Mouse (Mus musculus) ES-E14 (cell line): ENCODE data around the gene Cmtr1. TPM values are rescaled to one million over a fixed set of nuclear protein-coding genes. Genes with fewer than 3 reads are reported as not detected.
"Not testable (repeated sequence)": the region's sequence is repeated elsewhere in the genome, so short reads cannot be mapped to it uniquely, and the experiment has no call there.

Experiments used
- DNase-seq: peaks from one replicate; pipeline ENCODE4 v3.0.0-alpha.2; 2013; ENCODE audit warnings: low read depth, low spot score
- H3K27ac ChIP-seq: 2 replicates; pipeline ENCODE4 v1.5.1; 2012; ENCODE audit warnings: low read depth, mild to moderate bottlenecking, low read length, moderate library complexity, mixed read lengths; ENCODE audit not compliant: poor library complexity, insufficient read depth, severe bottlenecking
- H3K36me3 ChIP-seq: 2 replicates; pipeline ENCODE4 v1.6.1; 2012; ENCODE audit warnings: mild to moderate bottlenecking, low read length, moderate library complexity, mixed read lengths; ENCODE audit not compliant: control insufficient read depth, poor library complexity, insufficient read depth, severe bottlenecking
- H3K4me1 ChIP-seq, 2 experiments: fragments of 150-350 bp in 1 of 2; sonication (generic) in 1 of 2; 2 replicates each; pipeline ENCODE4 v1.6.1; 2012; ENCODE audit warnings: low read length in 2 of 2, mild to moderate bottlenecking in 1 of 2, mixed read lengths in 1 of 2; ENCODE audit not compliant: control insufficient read depth in 2 of 2, insufficient read depth in 2 of 2, poor library complexity in 1 of 2
- H3K4me3 ChIP-seq, 2 experiments: fragments of 150-350 bp in 1 of 2; sonication (generic) in 1 of 2; 2 replicates each; pipeline ENCODE4 v1.5.1; 2012; ENCODE audit warnings: low read length in 2 of 2, low read depth in 1 of 2, mild to moderate bottlenecking in 1 of 2, mixed read lengths in 1 of 2; ENCODE audit not compliant: insufficient read depth in 1 of 2, poor library complexity in 1 of 2, severe bottlenecking in 1 of 2
- H3K9ac ChIP-seq: 2 replicates; pipeline ENCODE4 v1.6.1; 2012; ENCODE audit warnings: low read depth, mild to moderate bottlenecking, low read length, mixed read lengths; ENCODE audit not compliant: poor library complexity, insufficient read depth, severe bottlenecking
- H3K9me3 ChIP-seq: fragments of 150-350 bp; sonication (generic); 2 replicates; pipeline ENCODE4 v1.6.1; 2012; ENCODE audit warnings: low read depth, mild to moderate bottlenecking, low read length; ENCODE audit not compliant: control insufficient read depth, insufficient read depth
- CHD2 ChIP-seq: IDR thresholded peaks from 2 replicates; pipeline ENCODE4 v1.6.1; 2014; ENCODE audit warnings: mild to moderate bottlenecking, low read depth, low read length, inconsistent platforms
- HCFC1 ChIP-seq: IDR thresholded peaks from 2 replicates; pipeline ENCODE4 v1.6.1; 2012; ENCODE audit warnings: low read length, inconsistent platforms, borderline replicate concordance; ENCODE audit not compliant: insufficient read depth
- MAFK ChIP-seq: IDR thresholded peaks from 2 replicates; pipeline ENCODE4 v1.6.1; 2014; ENCODE audit warnings: mild to moderate bottlenecking, low read depth, low read length, inconsistent platforms; ENCODE audit not compliant: insufficient read depth
- ZC3H11A ChIP-seq: IDR thresholded peaks from 2 replicates; pipeline ENCODE4 v1.6.1; 2012; ENCODE audit warnings: low read depth, mild to moderate bottlenecking, inconsistent platforms, low read length, borderline replicate concordance
- ZNF384 ChIP-seq: IDR thresholded peaks from 2 replicates; pipeline ENCODE4 v1.6.1; 2012; ENCODE audit warnings: low read depth, low read length, inconsistent platforms
- in situ Hi-C, 2 experiments: fragments of 600-800 bp; cut with MboI; formaldehyde crosslinking; loops; one replicate each; pipeline ENCODE4 v1.15.1; 2025; ENCODE audit warnings: low sequenced_read_pairs in 2 of 2, inconsistent platforms in 1 of 2; ENCODE audit not compliant: unreplicated experiment in 2 of 2
- total RNA-seq: library from RNA; depleted of rRNA; stranded (reverse); fragments of 300-350 nt; gene quantifications from 2 replicates; pipeline ENCODE4 v1.2.3, GENCODE M21; 2012; rRNA removed

The Cmtr1 gene
- total RNA-seq: 130 and 183 TPM in 2 replicates

DNA sequence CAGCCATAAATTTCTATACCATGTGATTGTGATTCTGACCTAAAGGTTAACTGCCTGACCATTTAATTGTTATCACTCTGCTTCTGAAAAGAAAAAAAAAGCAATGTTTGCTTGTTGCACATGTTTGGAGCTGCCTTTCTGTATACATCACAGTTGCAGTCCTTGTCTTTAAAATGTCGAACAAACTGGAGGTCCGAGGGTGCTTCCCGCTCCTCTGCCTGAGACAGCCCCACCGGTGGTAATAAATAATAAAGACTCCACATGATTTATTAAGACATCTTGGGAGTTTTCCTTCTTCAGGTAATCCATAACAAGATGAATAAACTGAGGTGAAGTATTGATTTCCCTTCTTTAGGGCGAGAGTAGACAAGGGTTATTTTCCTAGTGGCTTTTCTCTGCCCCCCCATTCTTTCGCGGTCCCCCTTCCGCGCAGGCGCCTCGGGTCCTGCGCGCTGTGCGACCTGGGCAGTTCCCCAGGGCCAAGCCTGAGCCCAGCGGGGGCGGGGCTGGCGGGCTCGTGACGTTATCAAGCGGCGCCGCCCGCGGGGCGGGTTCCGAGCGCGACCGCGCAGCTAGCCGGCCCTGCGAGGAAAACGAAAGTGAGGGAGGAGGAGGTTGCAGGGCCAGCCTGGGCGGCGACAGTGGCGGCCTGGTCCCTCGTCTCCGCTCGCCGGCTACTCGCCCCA is at the start of gene Cmtr1:
TSS of gene Cmtr1 (plus strand) at position 520 of the 686 bp plus-strand sequence.
- Histone ChIP-seq H3K9ac (peak within 1 kb of the TSS; percentile 96), H3K9me3 (no peaks in the 10 kb centered on the region), H3K36me3 (peaks cover 8% of the 10 kb centered on the region; the same call in 1 of the 2 replicates), H3K27ac (peak within 1 kb of the TSS; percentile 69), H3K4me3 (peak within 1 kb of the TSS; percentile 95 to 99), H3K4me1 (peaks cover 0 to 4% of the 10 kb centered on the region in 2 experiments; a peak in 1 of 4 replicates)
- TF ChIP-seq HCFC1 (peak; percentile 77), MAFK (no peak)
- in situ Hi-C loops: no loop called here
- peak; percentile 87 for DNase-seq

DNA sequence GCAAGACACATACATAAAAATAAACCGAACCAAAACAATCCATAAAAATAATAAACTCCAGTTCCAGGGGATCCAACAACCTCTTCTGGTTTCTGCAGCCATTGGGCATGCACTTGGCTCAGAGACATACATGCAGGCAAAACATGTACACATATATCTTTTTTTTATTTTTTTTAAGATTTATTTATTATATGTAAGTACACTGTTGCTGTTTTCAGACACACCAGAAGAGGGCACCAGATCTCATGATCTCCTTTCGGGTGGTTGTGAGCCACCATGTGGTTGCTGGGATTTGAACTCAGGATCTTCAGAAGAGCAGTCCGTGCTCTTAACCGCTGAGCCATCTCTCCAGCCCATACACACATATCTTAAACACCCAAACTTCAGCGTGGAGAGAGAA is 46.9 kb upstream of the Cmtr1 start:
- H3K27ac ChIP-seq, H3K36me3 ChIP-seq, DNase-seq, H3K9me3 ChIP-seq, H3K4me3 ChIP-seq, in situ Hi-C loops, H3K9ac ChIP-seq: not testable (repeated sequence)
- peaks cover 3 to 17% of the 10 kb centered on the region in 2 experiments; a peak in 3 of 4 replicates for H3K4me1 ChIP-seq

DNA sequence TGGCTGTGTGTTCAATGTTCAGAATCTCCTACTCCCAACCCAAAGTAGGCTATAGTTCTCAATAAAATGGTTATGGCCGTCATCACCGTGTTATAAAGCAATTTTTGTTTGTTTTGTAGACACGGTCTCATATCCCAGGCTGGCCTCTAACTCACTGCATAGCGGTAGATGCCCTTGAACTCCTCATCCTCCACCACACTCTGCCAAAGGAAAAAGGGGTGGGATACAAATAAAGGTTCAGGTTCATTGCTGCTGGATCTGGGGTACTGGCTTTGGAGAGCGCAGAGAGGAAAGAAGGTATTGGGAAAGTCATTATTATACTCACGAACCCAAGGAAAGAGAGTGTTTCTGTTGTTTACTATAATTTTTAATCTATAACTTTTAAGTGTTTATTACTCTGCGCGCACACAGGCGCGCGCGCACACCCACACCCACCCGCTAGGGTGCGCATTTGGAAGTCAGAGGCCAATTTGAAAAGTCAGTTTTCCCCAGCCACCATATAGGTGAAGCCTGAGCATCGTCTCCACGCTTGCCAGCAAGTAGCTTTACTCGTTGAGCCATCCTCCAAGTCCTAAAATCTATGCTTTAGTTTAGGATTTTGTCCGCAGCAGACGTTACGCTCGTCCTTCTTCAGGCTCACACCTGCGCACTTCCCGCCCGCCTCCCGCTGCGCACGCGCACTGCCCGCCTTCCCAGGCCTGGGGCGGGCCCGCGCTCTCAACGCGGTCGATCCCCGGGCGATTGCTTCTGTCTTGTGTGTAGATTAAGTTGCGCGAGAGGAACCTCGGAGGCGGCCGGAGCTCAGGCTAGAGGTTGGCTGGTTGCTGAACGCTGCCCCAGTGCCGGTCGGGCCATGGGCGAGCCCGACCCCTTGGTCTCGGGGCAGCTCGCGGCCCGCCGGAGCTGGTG is 46.0 kb upstream of the Cmtr1 start, which contains the start of the genes Rnf8 and Gm28043:
TSS of gene Rnf8 (plus strand) at position 676 of the 909 bp plus-strand sequence.
TSS of gene Gm28043 (plus strand) at position 762 of the 909 bp plus-strand sequence.
- TF ChIP-seq ZC3H11A: no peak
- no peak for TF ChIP-seq ZNF384
- TF ChIP-seq HCFC1: no peak
- no peak for TF ChIP-seq CHD2
- TF ChIP-seq MAFK: no peak
- peaks cover 3 to 17% of the 10 kb centered on the region in 2 experiments; a peak in 3 of 4 replicates for H3K4me1 ChIP-seq

GRCm38 (mm10) chr17:29615024-29615551 is 45.3 kb upstream of the Cmtr1 start:
- no peak for DNase-seq
- in situ Hi-C loops: no loop called here
- H3K27ac ChIP-seq: peak overlapping the region; percentile 57

More for the DNA sequence above, 46.0 kb upstream of the Cmtr1 start, which contains the start of the genes Rnf8 and Gm28043:
- Histone ChIP-seq H3K9me3 (no peaks in the 10 kb centered on the region), H3K4me3 (peak within 1 kb of the TSS; percentile 78 to 88), H3K27ac (peak within 1 kb of the TSS; percentile 57), H3K9ac (peak within 1 kb of the TSS; percentile 95), H3K36me3 (no peaks in the 10 kb centered on the region; the same call in 1 of the 2 replicates)
- in situ Hi-C loops: no loop called here
- peak; percentile 89 for DNase-seq

More at GRCm38 (mm10) chr17:29615024-29615551, 45.3 kb upstream of the Cmtr1 start:
- Histone ChIP-seq H3K36me3 (no peaks in the 10 kb centered on the region; the same call in 1 of the 2 replicates), H3K9ac (peak overlapping the region; percentile 95), H3K4me1 (peaks cover 3 to 17% of the 10 kb centered on the region in 2 experiments; a peak in 3 of 4 replicates), H3K9me3 (no peaks in the 10 kb centered on the region), H3K4me3 (peak overlapping the region; percentile 78 to 88)
- no peak for TF ChIP-seq ZC3H11A
- TF ChIP-seq MAFK: no peak
- TF ChIP-seq HCFC1: no peak
- no peak for TF ChIP-seq CHD2
- no peak for TF ChIP-seq ZNF384
